Mouse (Mus musculus): ENCODE data around the gene Cenpb. TPM values are rescaled to one million over a fixed set of nuclear protein-coding genes. Genes with fewer than 3 reads are reported as not detected.

Cenpb gene
- polyA plus RNA-seq, 1 experiment from 2014 or later: 7.0 TPM

DNA sequence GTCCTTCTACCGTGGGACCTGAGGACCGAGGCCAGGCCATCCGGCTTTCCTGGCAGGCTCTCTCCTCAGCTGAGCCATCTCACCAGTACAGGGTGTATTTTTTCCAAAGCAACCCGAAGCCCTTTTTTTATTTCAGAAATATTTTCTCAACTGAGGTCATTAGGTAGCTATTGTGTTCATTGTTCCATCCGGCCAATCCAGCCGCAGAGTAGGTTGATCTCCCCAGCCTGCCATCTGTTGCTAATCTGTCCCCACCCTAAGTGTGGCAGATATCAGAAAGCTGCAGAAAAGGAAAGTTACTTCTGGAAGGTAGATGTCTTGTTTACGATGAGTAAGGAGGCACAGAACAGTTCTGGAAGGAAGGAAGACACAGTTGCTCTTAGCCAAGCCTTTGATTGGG is 33.9 kb upstream of the Cenpb start:
- Histone ChIP-seq H3K4me1 (ENCODE audit: control insufficient read depth, insufficient read depth, low read length) (peaks cover 5% of the 10 kb centered on the region), H3K4me3 (ENCODE audit: low read depth, low read length) (no peak overlapping the region), H3K9ac (replicated peaks; ENCODE audit: low read depth, low read length) (no peak overlapping the region), H3K27me3 (ENCODE audit: control insufficient read depth, insufficient read depth, low read length) (no peaks in the 10 kb centered on the region), H3K36me3 (ENCODE audit: control insufficient read depth, insufficient read depth, low read length) (no peaks in the 10 kb centered on the region), H3K27ac (ENCODE audit: low read depth, low read length) (no peak overlapping the region), H3K9me3 (ENCODE audit: control insufficient read depth, low read length) (no peaks in the 10 kb centered on the region), H3K4me2 (ENCODE audit: low read depth, low read length) (no peak overlapping the region)
- ATAC-seq (ENCODE audit: low read depth): no peak
- WGBS: 89% methylated on average over 7 of the region's 7 CpGs

DNA sequence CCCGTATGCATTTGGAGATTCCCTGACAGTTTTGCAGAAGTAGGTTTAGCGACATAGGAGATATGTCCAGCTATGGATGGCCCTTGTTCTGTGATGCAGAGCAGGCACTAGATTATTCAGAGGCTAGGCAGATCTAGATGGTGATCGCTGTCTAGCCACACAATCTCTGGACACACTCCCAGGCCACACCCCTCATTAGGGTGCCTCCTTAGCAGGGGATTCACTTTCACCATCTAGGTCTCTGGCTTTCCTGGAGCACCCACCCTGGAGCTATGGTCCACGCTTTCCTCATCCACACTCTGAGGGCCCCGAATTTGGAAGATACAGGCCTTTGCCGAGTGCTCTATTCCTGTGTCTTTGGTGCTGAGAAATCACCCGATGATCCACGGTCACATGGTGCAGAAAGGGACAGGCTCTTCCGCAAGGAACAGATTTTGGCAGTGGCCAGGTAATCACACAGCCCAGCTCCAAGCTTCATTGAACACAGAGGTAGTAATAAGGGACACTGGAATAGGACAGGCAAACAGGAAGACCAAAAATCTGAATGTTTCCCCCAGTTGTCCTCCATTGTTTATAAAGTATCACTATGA is 31.3 kb upstream of the Cenpb start:
- Histone ChIP-seq H3K4me1 (ENCODE audit: control insufficient read depth, insufficient read depth, low read length) (peaks cover 5% of the 10 kb centered on the region), H3K9ac (replicated peaks; ENCODE audit: low read depth, low read length) (peak overlapping the region; percentile 60), H3K4me3 (ENCODE audit: low read depth, low read length) (peak overlapping the region; percentile 51), H3K27ac (ENCODE audit: low read depth, low read length) (peak overlapping the region; percentile 87; the same call in 1 of the 2 replicates), H3K36me3 (ENCODE audit: control insufficient read depth, insufficient read depth, low read length) (no peaks in the 10 kb centered on the region), H3K4me2 (ENCODE audit: low read depth, low read length) (peak overlapping the region; percentile 60), H3K27me3 (ENCODE audit: control insufficient read depth, insufficient read depth, low read length) (no peaks in the 10 kb centered on the region), H3K9me3 (ENCODE audit: control insufficient read depth, low read length) (no peaks in the 10 kb centered on the region)
- no peak for ATAC-seq (ENCODE audit: low read depth)
- 68% methylated on average over 9 of the region's 9 CpGs for WGBS

DNA sequence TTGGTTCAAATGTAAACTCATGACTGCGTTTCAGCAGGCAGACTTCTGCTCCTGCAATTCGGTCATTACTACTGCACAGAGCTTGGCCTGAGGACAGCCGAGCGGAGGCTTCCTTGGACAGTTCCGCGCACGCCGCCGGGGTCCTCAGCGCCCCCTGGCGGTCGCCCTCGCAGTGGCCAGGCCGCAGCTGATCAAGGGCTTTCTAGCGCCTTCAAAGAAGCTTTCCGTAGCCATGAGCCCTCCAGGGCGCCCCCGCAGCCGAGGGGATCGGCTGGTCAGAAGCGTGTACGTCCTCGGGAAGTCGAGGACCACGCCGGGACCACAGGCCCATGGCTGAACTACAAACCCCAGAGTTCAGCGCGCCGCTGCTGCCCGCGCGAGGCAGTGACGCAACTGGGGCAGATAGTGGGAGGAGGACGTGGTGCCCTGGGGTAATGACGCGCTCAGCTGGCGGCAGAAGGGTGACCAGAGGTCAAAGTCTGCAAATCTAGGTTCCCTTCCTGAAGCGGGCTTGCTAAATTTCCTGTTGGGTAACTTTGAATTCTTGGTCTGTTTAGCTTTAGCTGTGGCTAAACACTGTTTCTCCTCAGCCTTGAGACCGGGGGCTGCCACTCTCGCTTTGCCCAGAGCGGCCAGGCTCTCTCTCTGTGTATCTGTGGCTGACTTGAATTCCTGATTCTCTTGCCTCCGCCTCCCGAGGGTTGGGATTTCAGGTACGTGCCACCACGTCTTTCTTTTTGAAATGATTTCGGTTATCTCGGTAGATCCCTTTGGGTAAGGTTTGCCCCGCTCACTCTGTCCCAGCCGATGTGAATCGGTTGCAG is 30.3 kb upstream of the Cenpb start:
- ATAC-seq (ENCODE audit: low read depth): peak; percentile 98
- 2% methylated on average over 50 of the region's 50 CpGs for WGBS
- Histone ChIP-seq H3K36me3 (ENCODE audit: control insufficient read depth, insufficient read depth, low read length) (no peaks in the 10 kb centered on the region), H3K4me1 (ENCODE audit: control insufficient read depth, insufficient read depth, low read length) (peaks cover 5% of the 10 kb centered on the region), H3K4me2 (ENCODE audit: low read depth, low read length) (peak overlapping the region; percentile 60), H3K9ac (replicated peaks; ENCODE audit: low read depth, low read length) (peak overlapping the region; percentile 60), H3K9me3 (ENCODE audit: control insufficient read depth, low read length) (no peaks in the 10 kb centered on the region), H3K27me3 (ENCODE audit: control insufficient read depth, insufficient read depth, low read length) (no peaks in the 10 kb centered on the region), H3K27ac (ENCODE audit: low read depth, low read length) (peak overlapping the region; percentile 87), H3K4me3 (ENCODE audit: low read depth, low read length) (peak overlapping the region; percentile 51)

DNA sequence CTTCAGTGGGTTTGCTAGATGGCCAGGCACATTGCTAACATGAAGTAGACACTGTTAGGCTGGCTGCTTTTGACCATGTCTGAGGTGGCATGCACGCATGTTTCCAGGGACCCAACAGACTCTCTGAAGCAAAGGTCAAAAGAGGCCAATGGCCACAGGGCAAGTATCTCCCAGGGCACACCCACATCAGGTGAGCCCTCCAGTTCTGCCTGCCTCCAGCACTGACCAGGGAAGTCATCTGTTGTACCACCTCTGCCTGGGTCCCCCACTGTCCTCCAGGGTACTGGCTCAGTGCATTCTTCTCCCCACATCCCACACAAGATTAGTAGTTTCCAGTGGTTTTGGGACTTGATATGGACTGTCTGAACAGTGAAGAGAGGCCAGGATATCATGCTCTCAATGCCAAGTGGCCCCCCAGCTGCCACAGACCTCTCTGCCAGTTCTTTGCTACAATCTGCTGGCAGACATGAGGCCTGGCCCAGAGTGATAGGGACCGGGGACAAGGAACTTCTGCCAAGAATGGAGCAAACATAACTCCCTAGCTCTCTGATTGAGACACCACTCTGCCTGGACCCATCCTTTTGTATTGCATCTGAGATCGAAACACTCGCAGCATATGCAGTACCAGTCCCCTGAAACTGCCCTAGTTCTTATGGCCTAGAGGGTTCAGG is 29.4 kb upstream of the Cenpb start:
- Histone ChIP-seq H3K4me3 (ENCODE audit: low read depth, low read length) (no peak overlapping the region), H3K36me3 (ENCODE audit: control insufficient read depth, insufficient read depth, low read length) (no peaks in the 10 kb centered on the region), H3K4me2 (ENCODE audit: low read depth, low read length) (peak overlapping the region; percentile 60; the same call in 1 of the 2 replicates), H3K27me3 (ENCODE audit: control insufficient read depth, insufficient read depth, low read length) (no peaks in the 10 kb centered on the region), H3K27ac (ENCODE audit: low read depth, low read length) (peak overlapping the region; percentile 87), H3K4me1 (ENCODE audit: control insufficient read depth, insufficient read depth, low read length) (peaks cover 5% of the 10 kb centered on the region), H3K9ac (replicated peaks; ENCODE audit: low read depth, low read length) (peak overlapping the region; percentile 60; the same call in 1 of the 2 replicates), H3K9me3 (ENCODE audit: control insufficient read depth, low read length) (no peaks in the 10 kb centered on the region)
- no peak; the same call in none of the 2 replicates for ATAC-seq (ENCODE audit: low read depth)
- 80% methylated on average over 4 of the region's 4 CpGs for WGBS

DNA sequence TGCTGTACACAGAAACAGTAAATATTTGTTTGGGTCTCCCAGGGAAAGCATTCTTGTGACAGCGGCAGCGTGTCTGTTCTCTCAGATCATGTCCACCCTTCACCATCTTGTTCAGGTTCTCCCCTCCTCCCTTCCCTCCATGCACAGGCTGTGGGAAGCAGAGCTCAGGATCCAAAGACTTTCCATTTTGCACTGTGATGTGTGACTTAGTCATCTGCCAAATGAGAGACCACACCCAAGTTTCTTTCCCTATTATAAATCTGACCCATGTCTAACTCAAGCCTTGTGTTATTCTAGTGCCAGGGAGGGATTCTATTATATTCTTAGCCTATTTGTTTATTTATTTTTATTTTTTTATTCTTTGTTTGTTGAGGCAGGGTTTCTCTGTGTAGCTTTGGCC is 28.5 kb upstream of the Cenpb start:
- Histone ChIP-seq H3K36me3 (ENCODE audit: control insufficient read depth, insufficient read depth, low read length) (no peaks in the 10 kb centered on the region), H3K4me3 (ENCODE audit: low read depth, low read length) (no peak overlapping the region), H3K4me1 (ENCODE audit: control insufficient read depth, insufficient read depth, low read length) (peaks cover 5% of the 10 kb centered on the region), H3K27ac (ENCODE audit: low read depth, low read length) (no peak overlapping the region), H3K27me3 (ENCODE audit: control insufficient read depth, insufficient read depth, low read length) (no peaks in the 10 kb centered on the region), H3K4me2 (ENCODE audit: low read depth, low read length) (no peak overlapping the region), H3K9me3 (ENCODE audit: control insufficient read depth, low read length) (no peaks in the 10 kb centered on the region), H3K9ac (replicated peaks; ENCODE audit: low read depth, low read length) (no peak overlapping the region)
- WGBS: 97% methylated on average over 2 of the region's 2 CpGs
- ATAC-seq (ENCODE audit: low read depth): no peak

DNA sequence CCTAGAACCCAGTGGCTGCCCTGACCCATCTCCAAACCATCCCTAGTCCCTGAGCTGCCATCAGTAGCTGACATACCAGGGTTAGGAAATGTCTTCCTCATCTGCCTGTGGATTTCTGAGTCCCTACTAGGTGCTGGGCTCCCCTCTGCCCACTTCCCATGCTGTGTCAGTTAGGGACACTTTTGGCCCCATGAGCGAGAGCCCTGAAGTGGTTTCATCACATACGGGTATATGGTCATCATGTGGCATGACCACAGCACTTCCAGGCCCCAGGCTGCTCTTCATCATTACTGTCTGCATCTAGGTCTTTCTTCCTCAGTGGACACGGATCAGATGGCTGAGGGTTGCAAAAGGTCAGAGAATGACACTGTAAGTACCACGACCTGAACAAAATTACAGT is 26.9 kb upstream of the Cenpb start, which contains the start of gene Ap5s1:
TSS of gene Ap5s1 (plus strand) at position 301 of the 400 bp plus-strand sequence.
- no peak within 1 kb of the TSS for H3K4me3 ChIP-seq (ENCODE audit: low read depth, low read length)
- no peak within 1 kb of the TSS for H3K4me2 ChIP-seq (ENCODE audit: low read depth, low read length)
- H3K4me1 ChIP-seq (ENCODE audit: control insufficient read depth, insufficient read depth, low read length): peaks cover 5% of the 10 kb centered on the region
- no peaks in the 10 kb centered on the region for H3K9me3 ChIP-seq (ENCODE audit: control insufficient read depth, low read length)
- H3K27me3 ChIP-seq (ENCODE audit: control insufficient read depth, insufficient read depth, low read length): no peaks in the 10 kb centered on the region
- no peak for ATAC-seq (ENCODE audit: low read depth)
- no peak within 1 kb of the TSS for H3K9ac ChIP-seq (replicated peaks; ENCODE audit: low read depth, low read length)
- no peak within 1 kb of the TSS for H3K27ac ChIP-seq (ENCODE audit: low read depth, low read length)
- 84% methylated on average over 4 of the region's 4 CpGs for WGBS
- no peaks in the 10 kb centered on the region for H3K36me3 ChIP-seq (ENCODE audit: control insufficient read depth, insufficient read depth, low read length)

DNA sequence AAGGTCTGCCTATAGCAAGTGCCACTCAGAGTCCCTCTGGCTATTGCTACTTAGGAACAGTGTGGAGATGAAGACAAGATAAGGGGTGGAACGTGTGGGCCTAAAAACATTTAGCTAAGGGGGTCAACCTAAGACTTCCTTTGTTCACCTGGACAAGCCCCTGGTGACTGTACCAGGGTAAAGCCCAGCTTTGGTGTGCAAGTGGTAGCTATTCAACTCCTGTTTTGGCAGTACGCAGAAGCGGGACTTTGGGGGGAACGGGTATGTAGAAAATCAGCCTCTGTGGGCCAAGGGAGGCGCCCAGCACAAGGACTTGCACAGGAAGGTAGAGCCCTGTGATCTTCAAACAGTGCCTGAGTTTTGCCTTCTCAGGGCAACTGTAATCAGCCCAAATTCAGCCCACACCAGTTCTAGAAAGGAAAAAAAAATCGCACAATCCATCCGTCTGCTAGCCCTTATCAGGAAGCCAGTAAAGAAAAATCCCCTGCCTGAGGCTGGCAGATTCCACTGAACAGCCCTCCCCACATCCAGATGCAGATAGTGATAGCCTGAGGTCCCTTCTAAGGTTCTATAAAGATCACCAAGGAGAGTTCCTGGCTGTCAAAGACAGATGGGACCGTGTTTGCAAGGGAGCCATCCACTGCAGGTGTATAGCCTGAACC is 25.8 kb upstream of the Cenpb start:
- Histone ChIP-seq H3K36me3 (ENCODE audit: control insufficient read depth, insufficient read depth, low read length) (no peaks in the 10 kb centered on the region), H3K27ac (ENCODE audit: low read depth, low read length) (no peak overlapping the region), H3K4me2 (ENCODE audit: low read depth, low read length) (no peak overlapping the region), H3K4me1 (ENCODE audit: control insufficient read depth, insufficient read depth, low read length) (no peaks in the 10 kb centered on the region), H3K27me3 (ENCODE audit: control insufficient read depth, insufficient read depth, low read length) (no peaks in the 10 kb centered on the region), H3K4me3 (ENCODE audit: low read depth, low read length) (no peak overlapping the region), H3K9me3 (ENCODE audit: control insufficient read depth, low read length) (no peaks in the 10 kb centered on the region), H3K9ac (replicated peaks; ENCODE audit: low read depth, low read length) (no peak overlapping the region)
- 87% methylated on average over 8 of the region's 8 CpGs for WGBS
- ATAC-seq (ENCODE audit: low read depth): no peak

DNA sequence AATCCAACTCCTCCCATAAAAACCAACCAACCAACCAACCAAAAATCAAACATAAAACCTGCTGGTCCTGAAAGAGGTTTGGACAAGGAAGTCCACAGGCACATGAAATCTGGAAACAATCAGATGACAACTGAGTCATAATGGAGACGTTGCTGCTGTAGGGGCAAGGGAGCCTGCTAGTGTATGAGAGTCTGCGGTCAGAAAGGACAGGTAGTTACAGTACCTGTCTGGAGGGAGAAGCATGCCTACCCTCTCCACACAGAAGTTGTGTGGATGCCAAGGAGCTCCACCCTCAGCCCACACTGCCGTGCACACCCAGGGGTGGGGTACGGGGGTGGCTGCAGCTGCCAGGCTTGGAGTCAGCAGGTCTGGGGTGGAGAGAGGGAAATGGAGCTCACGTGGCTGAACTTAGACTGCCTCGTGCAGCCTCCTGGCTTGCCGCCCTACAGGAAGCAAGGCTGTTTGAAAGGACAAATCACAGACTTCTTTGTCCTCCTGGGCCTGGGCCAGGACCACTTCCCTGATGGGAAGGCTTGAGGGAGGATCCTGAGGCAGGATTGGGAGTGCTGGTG is 24.6 kb upstream of the Cenpb start:
- Histone ChIP-seq H3K27ac (ENCODE audit: low read depth, low read length) (no peak overlapping the region), H3K4me2 (ENCODE audit: low read depth, low read length) (no peak overlapping the region), H3K36me3 (ENCODE audit: control insufficient read depth, insufficient read depth, low read length) (no peaks in the 10 kb centered on the region), H3K9me3 (ENCODE audit: control insufficient read depth, low read length) (no peaks in the 10 kb centered on the region), H3K4me1 (ENCODE audit: control insufficient read depth, insufficient read depth, low read length) (no peaks in the 10 kb centered on the region), H3K9ac (replicated peaks; ENCODE audit: low read depth, low read length) (no peak overlapping the region), H3K4me3 (ENCODE audit: low read depth, low read length) (no peak overlapping the region), H3K27me3 (ENCODE audit: control insufficient read depth, insufficient read depth, low read length) (no peaks in the 10 kb centered on the region)
- no peak for ATAC-seq (ENCODE audit: low read depth)
- WGBS: 58% methylated on average over 7 of the region's 7 CpGs
